8 mouse cellular contexts compared by ENCODE assay signal in the genomic region with DNA sequence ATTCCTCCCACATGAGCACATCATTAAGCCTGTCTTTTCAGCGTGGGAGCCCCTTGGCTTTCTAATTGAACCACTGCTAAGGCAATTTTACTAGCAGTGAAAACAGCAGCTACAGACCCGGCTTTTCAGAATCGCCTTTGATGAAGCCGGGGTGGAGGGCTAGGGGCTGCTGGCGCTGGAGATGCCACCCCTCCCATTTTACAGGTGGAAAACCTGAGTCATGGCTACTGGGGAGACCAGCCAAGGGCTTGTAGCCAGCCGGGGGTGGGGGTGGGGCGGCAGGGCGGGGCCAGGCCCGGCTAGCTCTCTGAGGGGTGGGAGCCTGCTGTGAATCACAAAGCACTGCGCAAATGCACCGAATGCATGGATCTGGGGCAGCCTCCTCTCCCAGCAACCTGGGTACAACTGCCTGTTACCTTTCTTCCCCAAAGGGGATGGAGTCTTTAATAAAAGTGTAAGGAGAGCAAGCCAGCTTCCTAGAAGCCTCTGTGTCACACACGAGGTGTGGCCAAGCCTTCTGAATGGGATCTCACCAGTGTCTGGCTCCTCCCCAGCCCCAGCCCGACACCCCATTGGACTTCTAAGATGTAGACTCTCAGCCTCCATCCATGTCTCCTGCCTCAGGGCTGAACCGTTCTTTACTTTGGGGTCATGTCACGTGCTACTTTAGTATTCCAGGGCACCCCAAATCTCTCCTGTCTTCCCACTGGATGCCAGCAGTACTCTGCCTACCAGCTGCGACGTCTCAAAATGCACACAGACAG.
DNase-seq lines count a peak whose midpoint lies in the region; ATAC-seq and TF ChIP-seq lines count a peak whose summit lies in the region.

No protein-coding gene starts in this region.

- peak overlapping the region; percentile 48 for H3K9ac ChIP-seq in heart, embryonic 14.5 days (ENCODE audit: low read length)
- peak overlapping the region; percentile 29; the same call in 1 of the 2 replicates for H3K9ac ChIP-seq in hindbrain, embryonic 16.5 days (ENCODE audit: low read depth, low read length)
- H3K9ac ChIP-seq in midbrain, embryonic 16.5 days (ENCODE audit: low read depth, low read length), result peak overlapping the region; percentile 45

- H3K36me3 ChIP-seq in heart, embryonic 14.5 days (ENCODE audit: control insufficient read depth, insufficient read depth, low read length), result peaks cover 41% of the 10 kb centered on the region
- H3K36me3 ChIP-seq in hindbrain, embryonic 16.5 days (ENCODE audit: control insufficient read depth, insufficient read depth, low read length), result no peaks in the 10 kb centered on the region
- no peaks in the 10 kb centered on the region for H3K36me3 ChIP-seq in midbrain, embryonic 16.5 days (ENCODE audit: control insufficient read depth, insufficient read depth, low read length)

- ATAC-seq in heart, embryonic 14.5 days (ENCODE audit: insufficient number of reproducible peaks, insufficient read depth, low FRiP score, low read depth), result no peak; the same call in 1 of the 2 replicates
- ATAC-seq in hindbrain, embryonic 16.5 days, result peak; percentile 53
- ATAC-seq in midbrain, embryonic 16.5 days, result peak; percentile 38

- 13% methylated on average over 17 of the region's 17 CpGs for WGBS in heart, embryonic 14.5 days
- WGBS in hindbrain, embryonic 16.5 days, result 4% methylated on average over 17 of the region's 17 CpGs
- WGBS in midbrain, embryonic 16.5 days, result 6% methylated on average over 17 of the region's 17 CpGs

- peak overlapping the region; percentile 32 to 83 for H3K27ac ChIP-seq in heart, embryonic 14.5 days (replicated peaks in 1 of 2; ENCODE audit: control insufficient read depth in 1 of 2, insufficient read depth in 1 of 2, low read depth in 2 of 2, low read length in 2 of 2)
- no peak overlapping the region for H3K27ac ChIP-seq in bone marrow macrophage, adult 2 months (ENCODE audit: insufficient read depth, low read depth, low read length)
- peak overlapping the region; percentile 69 for H3K27ac ChIP-seq in hindbrain, embryonic 16.5 days (ENCODE audit: low read depth, low read length)
- peak overlapping the region; percentile 63 for H3K27ac ChIP-seq in midbrain, embryonic 16.5 days (ENCODE audit: low read length)

- H3K4me3 ChIP-seq in heart, embryonic 14.5 days (ENCODE audit: control insufficient read depth in 1 of 2, insufficient read depth in 1 of 2, low read depth in 1 of 2, low read length in 2 of 2), result peak overlapping the region in 1 of 2 experiments; percentile 10; a peak in 1 of 4 replicates
- peak overlapping the region; percentile 8 for H3K4me3 ChIP-seq in bone marrow macrophage, adult 2 months (ENCODE audit: insufficient read depth, low read length)
- H3K4me3 ChIP-seq in hindbrain, embryonic 16.5 days (ENCODE audit: low read length), result peak overlapping the region; percentile 13
- H3K4me3 ChIP-seq in midbrain, embryonic 16.5 days (ENCODE audit: low read depth, low read length), result peak overlapping the region; percentile 12

- peak overlapping the region; percentile 58 for H3K4me2 ChIP-seq in heart, embryonic 14.5 days (ENCODE audit: low read length)
- H3K4me2 ChIP-seq in hindbrain, embryonic 16.5 days (ENCODE audit: low read length), result peak overlapping the region; percentile 52
- peak overlapping the region; percentile 49 for H3K4me2 ChIP-seq in midbrain, embryonic 16.5 days (ENCODE audit: low read length)

- no peaks in the 10 kb centered on the region for H3K9me3 ChIP-seq in heart, embryonic 14.5 days (ENCODE audit: control insufficient read depth, low read length)
- H3K9me3 ChIP-seq in hindbrain, embryonic 16.5 days (ENCODE audit: control insufficient read depth, low read length), result 0 out of 2 replicates have a peak, but pooled peaks cover 2% of the 10 kb centered on the region
- no peaks in the 10 kb centered on the region for H3K9me3 ChIP-seq in midbrain, embryonic 16.5 days (replicated peaks; ENCODE audit: control insufficient read depth, low read length, poor library complexity, severe bottlenecking)

- H3K4me1 ChIP-seq in heart, embryonic 14.5 days (ENCODE audit: control insufficient read depth in 2 of 2, insufficient read depth in 2 of 2, low read length in 2 of 2), result peaks cover 22 to 26% of the 10 kb centered on the region in 2 experiments
- peaks cover 10% of the 10 kb centered on the region for H3K4me1 ChIP-seq in bone marrow macrophage, adult 2 months (ENCODE audit: control insufficient read depth, insufficient read depth, low read length)
- H3K4me1 ChIP-seq in hindbrain, embryonic 16.5 days (ENCODE audit: control insufficient read depth, insufficient read depth, low read depth, low read length), result peaks cover 11% of the 10 kb centered on the region
- H3K4me1 ChIP-seq in midbrain, embryonic 16.5 days (ENCODE audit: control insufficient read depth, insufficient read depth, low read length), result peaks cover 10% of the 10 kb centered on the region

- TF ChIP-seq CTCF in bone marrow macrophage, adult 2 months (IDR thresholded peaks at IDR 0.05; ENCODE audit: low read depth, low read length), result no peak

- no peak for DNase-seq in heart, postnatal 25 days (ENCODE audit: low spot score)
- DNase-seq in frontal cortex, postnatal 10 days (ENCODE audit: low spot score in 2 of 2), result no peak
- no peak for DNase-seq in spleen, adult 18-20 months
- DNase-seq in thymus, postnatal 4 days, result no peak

- TF ChIP-seq POLR2A in bone marrow macrophage, adult 2 months (IDR thresholded peaks at IDR 0.05; ENCODE audit: borderline replicate concordance, low read depth, low read length), result no peak

- intact Hi-C loops in heart, postnatal 25 days (cut with DNase I), result loop anchor here (5.0 kb wide), 1 partner anchor 82 kb away; no protein-coding TSS in a partner anchor

- no peaks in the 10 kb centered on the region for H3K27me3 ChIP-seq in heart, embryonic 14.5 days (ENCODE audit: control insufficient read depth, insufficient read depth, low read length)
- 0 out of 2 replicates have a peak, but pooled peaks cover 2% of the 10 kb centered on the region for H3K27me3 ChIP-seq in hindbrain, embryonic 16.5 days (replicated peaks; ENCODE audit: control insufficient read depth, insufficient read depth, low read length)
- H3K27me3 ChIP-seq in midbrain, embryonic 16.5 days (ENCODE audit: control insufficient read depth, insufficient read depth, low read depth, low read length), result no peaks in the 10 kb centered on the region
